Mouse (Mus musculus) MEL (cell line): ENCODE data around the gene Sap30l. TPM values are rescaled to one million over a fixed set of nuclear protein-coding genes. Genes with fewer than 3 reads are reported as not detected.

ENCODE experiments used
- DNase-seq: peaks from one replicate; pipeline ENCODE4 v3.0.0; 2011; ENCODE audit warnings: low read depth, low spot score
- H3K27ac ChIP-seq: 2 replicates; pipeline ENCODE4 v1.5.1; 2012; ENCODE audit warnings: low read depth, mild to moderate bottlenecking, control low read depth, low read length, moderate library complexity; ENCODE audit not compliant: control insufficient read depth
- H3K27me3 ChIP-seq, 2 experiments: fragments of 150-350 bp in 1 of 2; sonication (generic) in 1 of 2; 2 replicates each; pipeline ENCODE4 v1.6.1; 2012; ENCODE audit warnings: low read length in 2 of 2, mild to moderate bottlenecking in 2 of 2, improper control_type of control experiment in 1 of 2, moderate library complexity in 1 of 2; ENCODE audit not compliant: insufficient read depth in 2 of 2, control insufficient read depth in 1 of 2
- H3K36me3 ChIP-seq, 2 experiments: 2 replicates each; pipeline ENCODE4 v1.6.1; 2012 to 2014; ENCODE audit warnings: low read length in 2 of 2, improper control_type of control experiment in 1 of 2, inconsistent platforms in 1 of 2, mild to moderate bottlenecking in 1 of 2; ENCODE audit not compliant: insufficient read depth in 2 of 2, control insufficient read depth in 1 of 2
- H3K4me1 ChIP-seq, 2 experiments: fragments of 150-350 bp in 1 of 2; sonication (generic) in 1 of 2; 2 replicates each; pipeline ENCODE4 v1.6.1; 2012; ENCODE audit warnings: low read length in 2 of 2, improper control_type of control experiment in 1 of 2, mild to moderate bottlenecking in 1 of 2; ENCODE audit not compliant: insufficient read depth in 2 of 2, control insufficient read depth in 1 of 2
- H3K4me3 ChIP-seq, 2 experiments: fragments of 150-350 bp in 1 of 2; sonication (generic) in 1 of 2; 2 replicates each; pipeline ENCODE4 v1.5.1; 2012; ENCODE audit warnings: low read depth in 2 of 2, low read length in 2 of 2, mild to moderate bottlenecking in 2 of 2, moderate library complexity in 2 of 2, control low read depth in 1 of 2, improper control_type of control experiment in 1 of 2; ENCODE audit not compliant: control insufficient read depth in 1 of 2, insufficient read depth in 1 of 2
- H3K79me2 ChIP-seq: 2 replicates; pipeline ENCODE4 v1.6.1; 2012; ENCODE audit warnings: mild to moderate bottlenecking, low read length, moderate library complexity; ENCODE audit not compliant: control insufficient read depth, poor library complexity, insufficient read depth
- H3K9ac ChIP-seq: 2 replicates; pipeline ENCODE4 v1.6.1; 2012; ENCODE audit warnings: low read depth, mild to moderate bottlenecking, control low read depth, low read length, moderate library complexity; ENCODE audit not compliant: control insufficient read depth, poor library complexity, severe bottlenecking
- H3K9me3 ChIP-seq: fragments of 150-350 bp; sonication (generic); replicated peaks from 2 replicates; pipeline ENCODE4 v1.6.1; 2012; ENCODE audit warnings: mild to moderate bottlenecking, low read length, improper control_type of control experiment, moderate library complexity; ENCODE audit not compliant: insufficient read depth
- BHLHE40 ChIP-seq: IDR thresholded peaks from 2 replicates; pipeline ENCODE4 v1.6.1; 2012; ENCODE audit warnings: low read depth, mild to moderate bottlenecking, inconsistent platforms, low read length, improper control_type of control experiment, borderline replicate concordance
- CHD2 ChIP-seq: IDR thresholded peaks from 2 replicates; pipeline ENCODE4 v1.6.1; 2011; ENCODE audit warnings: low read length, improper control_type of control experiment
- CTCF ChIP-seq, 3 experiments: IDR thresholded peaks in 2 of 3; conservative IDR thresholded peaks in 1 of 3; 2 replicates each; pipeline ENCODE4 v1.5.1; 2011 to 2012; ENCODE audit warnings: low read length in 3 of 3, low read depth in 2 of 3, mild to moderate bottlenecking in 2 of 3, improper control_type of control experiment in 1 of 3, inconsistent platforms in 1 of 3, mixed read lengths in 1 of 3, moderate library complexity in 1 of 3; ENCODE audit not compliant: control insufficient read depth in 1 of 3, insufficient read depth in 1 of 3, poor library complexity in 1 of 3, severe bottlenecking in 1 of 3
- E2F4 ChIP-seq: IDR thresholded peaks from 2 replicates; pipeline ENCODE4 v1.6.1; 2011; ENCODE audit warnings: low read depth, low read length, improper control_type of control experiment, borderline replicate concordance
- ELF1 ChIP-seq: IDR thresholded peaks from 2 replicates; pipeline ENCODE4 v1.6.1; 2014; ENCODE audit warnings: low read depth, mild to moderate bottlenecking, inconsistent platforms, low read length, improper control_type of control experiment, moderate library complexity
- EP300 ChIP-seq, 2 experiments: IDR thresholded peaks; 2 replicates each; pipeline ENCODE4 v1.6.1; 2011; ENCODE audit warnings: improper control_type of control experiment in 2 of 2, low read length in 2 of 2, low read depth in 1 of 2, mild to moderate bottlenecking in 1 of 2
- ETS1 ChIP-seq: IDR thresholded peaks from 2 replicates; pipeline ENCODE4 v1.6.1; 2012; ENCODE audit warnings: low read depth, mild to moderate bottlenecking, inconsistent platforms, low read length, improper control_type of control experiment, moderate library complexity
- GABPA ChIP-seq: IDR thresholded peaks from 2 replicates; pipeline ENCODE4 v1.6.1; 2012; ENCODE audit warnings: low read depth, mild to moderate bottlenecking, inconsistent platforms, low read length, improper control_type of control experiment, moderate library complexity
- JUND ChIP-seq: IDR thresholded peaks from 2 replicates; pipeline ENCODE4 v1.6.1; 2011; ENCODE audit warnings: low read depth, mild to moderate bottlenecking, improper control_type of control experiment, low read length
- KAT2A ChIP-seq: conservative IDR thresholded peaks from 2 replicates; pipeline ENCODE4 v1.6.1; 2012; ENCODE audit warnings: low read depth, low read length, improper control_type of control experiment, inconsistent platforms
- MAFK ChIP-seq: IDR thresholded peaks from 2 replicates; pipeline ENCODE4 v1.6.1; 2011; ENCODE audit warnings: low read depth, mild to moderate bottlenecking, low read length, improper control_type of control experiment, borderline replicate concordance
- MAZ ChIP-seq: IDR thresholded peaks from 2 replicates; pipeline ENCODE4 v1.6.1; 2012; ENCODE audit warnings: low read depth, mild to moderate bottlenecking, inconsistent platforms, low read length, improper control_type of control experiment
- MEF2A ChIP-seq: IDR thresholded peaks from 2 replicates; pipeline ENCODE4 v1.6.1; 2014; ENCODE audit warnings: low read depth, mild to moderate bottlenecking, inconsistent platforms, low read length, improper control_type of control experiment; ENCODE audit not compliant: poor library complexity, insufficient replicate concordance, severe bottlenecking; ENCODE audit errors: extremely low read depth
- NELFE ChIP-seq: IDR thresholded peaks from 2 replicates; pipeline ENCODE4 v1.6.1; 2011; ENCODE audit warnings: low read depth, low read length, improper control_type of control experiment
- NRF1 ChIP-seq: IDR thresholded peaks from 2 replicates; pipeline ENCODE4 v1.6.1; 2014; ENCODE audit warnings: low read depth, mild to moderate bottlenecking, inconsistent platforms, low read length, improper control_type of control experiment, moderate library complexity; ENCODE audit not compliant: poor library complexity, insufficient read depth, severe bottlenecking
- POLR2AphosphoS5 ChIP-seq: IDR thresholded peaks from 2 replicates; pipeline ENCODE4 v1.6.1; 2012; ENCODE audit warnings: low read depth, borderline replicate concordance, mild to moderate bottlenecking, inconsistent platforms, low read length, moderate library complexity, mixed read lengths
- RCOR1 ChIP-seq: IDR thresholded peaks from 2 replicates; pipeline ENCODE4 v1.6.1; 2012; ENCODE audit warnings: low read depth, mild to moderate bottlenecking, inconsistent platforms, low read length, improper control_type of control experiment
- SMC3 ChIP-seq: IDR thresholded peaks from 2 replicates; pipeline ENCODE4 v1.6.1; 2011; ENCODE audit warnings: low read depth, low read length, improper control_type of control experiment
- TCF12 ChIP-seq: IDR thresholded peaks from 2 replicates; pipeline ENCODE4 v1.6.1; 2014; ENCODE audit warnings: low read depth, mild to moderate bottlenecking, inconsistent platforms, low read length, improper control_type of control experiment, moderate library complexity
- UBTF ChIP-seq: IDR thresholded peaks from 2 replicates; pipeline ENCODE4 v1.6.1; 2012; ENCODE audit warnings: low read depth, mild to moderate bottlenecking, inconsistent platforms, low read length, improper control_type of control experiment, moderate library complexity, borderline replicate concordance; ENCODE audit not compliant: insufficient read depth
- USF2 ChIP-seq, 2 experiments: IDR thresholded peaks; 2 replicates each; pipeline ENCODE4 v1.6.1; 2011 to 2012; ENCODE audit warnings: improper control_type of control experiment in 2 of 2, low read length in 2 of 2, borderline replicate concordance in 1 of 2, inconsistent platforms in 1 of 2, low read depth in 1 of 2, mild to moderate bottlenecking in 1 of 2; ENCODE audit not compliant: insufficient read depth in 1 of 2
- ZC3H11A ChIP-seq: IDR thresholded peaks from 2 replicates; pipeline ENCODE4 v1.6.1; 2012; ENCODE audit warnings: low read depth, mild to moderate bottlenecking, inconsistent platforms, low read length, improper control_type of control experiment
- ZKSCAN1 ChIP-seq: IDR thresholded peaks from 2 replicates; pipeline ENCODE4 v1.6.1; 2012; ENCODE audit warnings: low read depth, mild to moderate bottlenecking, inconsistent platforms, low read length, improper control_type of control experiment, moderate library complexity
- ZNF384 ChIP-seq: IDR thresholded peaks from 2 replicates; pipeline ENCODE4 v1.6.1; 2012; ENCODE audit warnings: low read depth, mild to moderate bottlenecking, inconsistent platforms, low read length, improper control_type of control experiment
- polyA plus RNA-seq, 2 experiments: library from polyadenylated mRNA; stranded (reverse) in 1 of 2; unstranded in 1 of 2; fragments of >175 nt in 1 of 2; fragments of >200 nt in 1 of 2; gene quantifications; 2 replicates each; pipeline versions ENCODE4 v1.2.1 to v1.2.4; 2012; ENCODE audit warnings: low replicate concordance in 2 of 2, low read depth in 1 of 2; ENCODE audit not compliant: insufficient read length in 2 of 2, insufficient read depth in 1 of 2, missing spikeins in 1 of 2
- total RNA-seq: library from RNA; depleted of rRNA; stranded (reverse); fragments of 300-350 nt; gene quantifications from 2 replicates; pipeline ENCODE4 v1.2.3, GENCODE M21; 2012

The Sap30l gene
- total and polyA plus RNA-seq, 3 experiments = 40.2 to 52.5 TPM; not detected in 1

DNA sequence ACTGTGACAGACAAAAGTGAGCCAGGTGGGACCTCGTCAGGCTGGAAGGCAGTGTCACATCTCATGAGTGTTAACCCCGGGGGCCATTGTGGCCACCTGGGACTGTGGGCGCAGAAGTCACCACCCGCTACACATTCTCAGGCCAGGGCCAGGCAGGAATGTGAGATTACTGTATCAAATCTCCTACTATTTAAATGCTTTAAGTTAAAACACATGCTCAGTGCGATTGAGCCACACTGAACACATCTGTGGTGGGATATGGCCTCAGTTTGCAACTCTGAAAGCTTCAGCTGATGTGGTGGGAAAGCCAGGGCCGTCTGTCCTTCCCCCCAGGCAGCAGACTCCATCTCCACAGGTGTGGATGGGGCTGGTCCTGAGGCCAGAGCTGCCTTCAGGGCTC is 52.1 kb downstream of the Sap30l start:
- Histone ChIP-seq H3K9ac (no peak overlapping the region), H3K4me3 (no peak overlapping the region), H3K4me1 (no peaks in the 10 kb centered on the region), H3K27ac (no peak overlapping the region), H3K79me2 (no peaks in the 10 kb centered on the region), H3K27me3 (peaks cover 2 to 6% of the 10 kb centered on the region in 2 experiments; a peak in 3 of 4 replicates), H3K36me3 (no peaks in the 10 kb centered on the region), H3K9me3 (no peaks in the 10 kb centered on the region)
- no peak for DNase-seq
- TF ChIP-seq KAT2A (no peak), RCOR1 (no peak), GABPA (no peak), ZC3H11A (no peak), MEF2A (no peak), ELF1 (no peak), JUND (no peak), MAZ (no peak), UBTF (no peak), MAFK (no peak), NRF1 (no peak), ZNF384 (no peak), BHLHE40 (no peak), USF2 (IDR thresholded peaks at IDR 0.05; ENCODE audit: borderline replicate concordance in 1 of 2, insufficient read depth in 1 of 2, low read depth in 1 of 2, low read length in 2 of 2) (no peak), NELFE (no peak), CTCF (IDR thresholded peaks at IDR 0.05 in 2 of 3, conservative IDR thresholded peaks at IDR 0.05 in 1 of 3; ENCODE audit: control insufficient read depth in 1 of 3, insufficient read depth in 1 of 3, low read depth in 2 of 3, low read length in 3 of 3, poor library complexity in 1 of 3, severe bottlenecking in 1 of 3) (no peak), POLR2AphosphoS5 (no peak), TCF12 (no peak), E2F4 (no peak), ZKSCAN1 (no peak)

DNA sequence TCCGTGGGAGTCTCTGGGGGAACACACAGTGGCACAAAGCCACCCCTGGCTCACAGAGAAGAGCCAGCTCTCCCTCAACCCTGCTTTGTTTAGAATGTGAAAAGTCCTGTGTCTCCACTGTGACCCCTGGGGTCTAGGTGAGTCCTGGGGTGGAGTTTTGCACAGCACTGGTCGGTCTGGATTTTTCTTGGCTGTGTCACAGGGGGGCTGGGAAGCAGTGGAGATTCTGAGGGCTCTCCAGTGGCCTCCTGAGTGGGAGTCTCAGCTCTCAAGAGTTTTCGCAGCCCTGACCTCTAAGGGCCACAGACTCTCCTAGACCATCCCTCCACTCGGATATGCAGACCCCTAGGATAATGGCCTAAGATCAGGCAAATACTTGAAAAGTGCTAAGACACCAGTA is 56.3 kb downstream of the Sap30l start:
- no peaks in the 10 kb centered on the region for H3K9me3 ChIP-seq
- no peaks in the 10 kb centered on the region for H3K79me2 ChIP-seq
- H3K4me1 ChIP-seq = no peaks in the 10 kb centered on the region
- no peak for DNase-seq
- TF ChIP-seq EP300 (IDR thresholded peaks at IDR 0.05; ENCODE audit: low read depth in 1 of 2, low read length in 2 of 2) = no peak
- no peak for TF ChIP-seq ZC3H11A
- no peak for TF ChIP-seq ETS1
- no peak for TF ChIP-seq MEF2A
- TF ChIP-seq MAZ = no peak
- TF ChIP-seq USF2 (IDR thresholded peaks at IDR 0.05; ENCODE audit: borderline replicate concordance in 1 of 2, insufficient read depth in 1 of 2, low read depth in 1 of 2, low read length in 2 of 2) = no peak
- TF ChIP-seq CHD2 = no peak
- no peak for TF ChIP-seq GABPA
- TF ChIP-seq ZNF384 = no peak
- no peak for TF ChIP-seq NRF1
- TF ChIP-seq SMC3 = no peak
- no peak for TF ChIP-seq UBTF
- TF ChIP-seq POLR2AphosphoS5 = no peak
- H3K9ac ChIP-seq = no peak overlapping the region
- H3K36me3 ChIP-seq = no peaks in the 10 kb centered on the region
- no peak overlapping the region for H3K4me3 ChIP-seq
- no peak overlapping the region for H3K27ac ChIP-seq
- H3K27me3 ChIP-seq = peaks cover 2 to 4% of the 10 kb centered on the region in 2 experiments; a peak in 2 of 4 replicates
